Mouse (Mus musculus): ENCODE measurements around the gene Chek1.

Gene Chek1

GRCm38 (mm10) chr9:36727034-36727755 lies at the start of gene Chek1:
Gene Chek1 (minus strand): TSS chr9:36727065.
- DNase-seq (ENCODE audit: low read depth, low spot score) = peak; percentile 82

GRCm38 (mm10) chr9:36769048-36769413 lies 42.2 kb upstream of the Chek1 start:
- peak; percentile 9 for DNase-seq (ENCODE audit: low read depth, low spot score)

GRCm38 (mm10) chr9:36768156-36769047 lies 41.5 kb upstream of the Chek1 start:
- DNase-seq (ENCODE audit: low read depth, low spot score) = peak; percentile 45

- DNase-seq (ENCODE audit: low read depth, low spot score) = peak; percentile 100
These were observed 40.6 kb upstream of the Chek1 start, which contains the start of gene Stt3a for GRCm38 (mm10) chr9:36767203-36768143. Gene Stt3a (minus strand): TSS chr9:36767679.

GRCm38 (mm10) chr9:36764378-36764777 lies 37.5 kb upstream of the Chek1 start:
- no peak for DNase-seq (ENCODE audit: low read depth, low spot score)

DNA sequence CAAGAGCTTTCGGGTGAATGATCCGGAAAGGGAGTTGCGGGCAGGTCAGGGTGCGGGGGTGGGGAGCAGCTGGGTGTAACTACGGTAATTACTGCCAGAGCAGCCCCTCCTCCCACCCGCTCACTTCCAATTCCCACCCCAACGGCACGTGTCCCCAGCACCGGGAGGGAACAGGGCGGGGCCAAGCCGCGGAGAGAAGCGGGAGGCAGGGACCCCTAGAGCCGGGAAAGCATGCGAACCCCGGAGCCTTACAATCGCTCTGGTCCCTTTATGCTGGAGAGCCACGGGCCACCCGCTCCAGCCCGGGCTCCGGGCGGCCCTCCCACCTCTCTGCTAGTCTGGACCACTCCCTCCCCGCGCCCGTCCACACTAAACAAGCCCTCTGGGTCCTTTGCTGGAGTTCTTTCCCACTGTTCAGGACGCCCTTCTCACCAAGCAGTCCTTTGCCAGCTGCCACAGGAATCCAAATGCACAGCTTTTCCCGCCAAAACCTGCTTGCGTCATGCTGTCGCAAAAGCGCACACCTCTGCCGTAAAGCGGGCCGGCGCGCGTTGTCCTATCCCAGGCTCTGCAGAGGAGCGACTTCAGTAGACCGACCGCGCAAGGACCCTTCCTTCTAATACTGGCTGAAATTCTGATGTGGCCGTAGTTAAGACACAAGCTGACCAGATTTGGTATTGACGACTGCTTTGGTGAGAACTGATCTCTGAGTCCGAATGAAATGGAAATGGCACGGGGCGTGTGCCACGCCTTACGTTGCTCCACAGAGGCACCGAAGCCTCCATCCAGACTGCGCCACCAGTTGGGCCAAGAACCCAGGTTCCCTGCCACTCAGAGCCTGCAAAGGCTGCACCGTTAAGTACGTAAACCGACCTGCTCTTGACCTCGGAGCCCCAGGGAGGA lies 483 bp downstream of the Chek1 start:
- DNase-seq (ENCODE audit: low read depth, low spot score) = peak; percentile 90

DNA sequence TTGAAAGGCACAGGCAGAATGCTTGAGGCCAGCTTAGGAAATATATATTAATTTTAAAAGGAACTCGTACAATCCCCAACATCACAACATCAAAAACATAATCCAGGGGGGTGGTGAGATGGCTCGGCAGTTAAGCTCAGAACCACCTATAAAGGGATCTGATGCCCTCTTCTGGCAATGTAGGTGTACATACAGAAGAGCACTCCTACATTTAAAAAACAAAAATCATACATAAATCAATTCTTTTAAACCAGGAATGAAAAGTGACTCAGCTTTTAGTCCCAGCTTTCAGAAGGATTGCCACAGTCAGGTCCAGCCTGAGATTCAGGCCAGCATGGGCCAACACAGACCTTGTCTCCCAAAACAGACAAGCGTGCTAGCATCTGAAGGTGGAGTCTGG lies 10.2 kb downstream of the Chek1 start:
- DNase-seq (ENCODE audit: low read depth, low spot score) = peak; percentile 66

GRCm38 (mm10) chr9:36707304-36707703 lies 19.6 kb downstream of the Chek1 start:
- DNase-seq (ENCODE audit: low read depth, low spot score) = no peak

GRCm38 (mm10) chr9:36705923-36706322 lies 20.9 kb downstream of the Chek1 start:
- no peak for DNase-seq (ENCODE audit: low read depth, low spot score)

DNA sequence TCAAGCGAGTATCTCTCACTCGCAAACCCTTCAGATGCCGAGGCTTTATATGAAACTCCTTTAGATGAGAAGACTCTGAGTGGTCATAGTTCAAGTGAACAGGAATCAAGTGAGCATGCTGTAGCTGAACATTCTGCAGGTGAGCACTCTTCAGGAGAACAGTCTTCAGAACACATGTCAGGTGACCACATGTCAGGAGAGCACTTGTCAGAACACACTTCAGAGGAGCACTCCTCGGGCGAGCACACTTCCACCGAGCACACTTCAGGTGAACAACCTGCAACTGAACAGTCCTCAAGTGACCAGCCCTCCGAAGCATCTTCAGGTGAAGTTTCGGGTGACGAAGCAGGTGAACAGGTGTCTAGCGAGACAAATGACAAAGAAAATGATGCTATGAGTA lies 32.6 kb downstream of the Chek1 start:
- no peak for DNase-seq (ENCODE audit: low read depth, low spot score)

GRCm38 (mm10) chr9:36692920-36693319 lies 33.9 kb downstream of the Chek1 start, which contains the start of gene Acrv1:
Gene Acrv1 (plus strand): TSS chr9:36693220.
- no peak for DNase-seq (ENCODE audit: low read depth, low spot score)

DNA sequence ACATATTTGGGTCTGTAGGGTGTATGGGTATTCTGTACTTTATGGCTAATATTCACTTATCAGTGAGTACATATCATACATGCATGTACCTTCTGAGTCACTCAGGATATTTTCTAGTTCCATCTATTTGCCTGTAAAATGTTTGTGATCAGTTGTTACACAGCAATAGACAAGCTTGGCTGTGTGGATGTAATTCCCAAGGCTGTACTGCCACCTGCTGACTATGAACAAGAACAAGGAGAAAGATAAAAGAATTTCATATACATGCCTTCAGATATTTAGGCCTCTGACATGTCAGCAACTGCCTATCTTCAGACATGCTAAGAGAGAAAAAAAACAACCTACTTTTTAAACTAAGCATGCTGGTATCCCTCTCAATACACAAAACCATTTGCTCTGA lies 39.5 kb downstream of the Chek1 start:
- peak; percentile 70 for DNase-seq (ENCODE audit: low read depth, low spot score)

- DNase-seq (ENCODE audit: low read depth, low spot score) = no peak
These were observed 45.4 kb downstream of the Chek1 start for GRCm38 (mm10) chr9:36681424-36681823.

All from 3T3-L1 (cell line).